Mouse (Mus musculus) c-Kit-positive CD71-positive TER-119-negative erythroid progenitor cells, embryonic 14.5 days (primary cell): ENCODE measurements at regions not wholly inside any gene's neighbourhood (a gene's known extent, or its start where the extent isn't known, plus 50 kb on each side); places are given as distances from the start of the nearest gene placed in this dataset.

ENCODE experiments used
- DNase-seq: peaks from one replicate; pipeline ENCODE4 v3.0.0-alpha.2; 2013; ENCODE audit warnings: low read depth

- DNase-seq: no peak
These were observed 192.2 kb downstream of the Lmo4 start for GRCm38 (mm10) chr3:144012820-144013219.

- DNase-seq: no peak
These were observed 192.8 kb downstream of the Lmo4 start for GRCm38 (mm10) chr3:144012173-144012572.

GRCm38 (mm10) chr3:144011456-144012025 lies 193.5 kb downstream of the Lmo4 start:
- DNase-seq: no peak

- no peak for DNase-seq
These were observed 194.5 kb downstream of the Lmo4 start for GRCm38 (mm10) chr3:144010558-144010957.

GRCm38 (mm10) chr3:144007111-144007619 lies 197.9 kb downstream of the Lmo4 start:
- no peak for DNase-seq

- no peak for DNase-seq
These were observed 207.1 kb downstream of the Lmo4 start for GRCm38 (mm10) chr3:143997909-143998308.

- no peak for DNase-seq
These were observed 210.0 kb downstream of the Lmo4 start for GRCm38 (mm10) chr3:143995045-143995444.

- no peak for DNase-seq
These were observed 216.0 kb downstream of the Lmo4 start for GRCm38 (mm10) chr3:143988991-143989390.

GRCm38 (mm10) chr3:143988037-143988436 lies 217.0 kb downstream of the Lmo4 start:
- no peak for DNase-seq

GRCm38 (mm10) chr3:143986798-143987197 lies 218.2 kb downstream of the Lmo4 start:
- DNase-seq: no peak

GRCm38 (mm10) chr3:143986200-143986506 lies 218.9 kb downstream of the Lmo4 start:
- no peak for DNase-seq

GRCm38 (mm10) chr3:143985349-143986199 lies 219.4 kb downstream of the Lmo4 start:
- no peak for DNase-seq

- DNase-seq: no peak
These were observed 226.3 kb downstream of the Lmo4 start for GRCm38 (mm10) chr3:143978703-143979102.

- DNase-seq: no peak
These were observed 227.1 kb downstream of the Lmo4 start for GRCm38 (mm10) chr3:143977886-143978447.

GRCm38 (mm10) chr3:143973582-143973981 lies 231.4 kb downstream of the Lmo4 start:
- no peak for DNase-seq

GRCm38 (mm10) chr3:143972351-143972750 lies 232.7 kb downstream of the Lmo4 start:
- no peak for DNase-seq

- no peak for DNase-seq
These were observed 234.2 kb downstream of the Lmo4 start for GRCm38 (mm10) chr3:143970771-143971170.

- DNase-seq: no peak
These were observed 249.5 kb downstream of the Lmo4 start for GRCm38 (mm10) chr3:143955508-143955907.

GRCm38 (mm10) chr3:143954822-143955221 lies 250.2 kb downstream of the Lmo4 start:
- no peak for DNase-seq

GRCm38 (mm10) chr3:143952289-143952688 lies 252.7 kb downstream of the Lmo4 start:
- DNase-seq: no peak

- no peak for DNase-seq
These were observed 255.4 kb downstream of the Lmo4 start for GRCm38 (mm10) chr3:143949656-143950055.

- DNase-seq: no peak
These were observed 255.9 kb downstream of the Lmo4 start for GRCm38 (mm10) chr3:143949026-143949637.

- DNase-seq: no peak
These were observed 257.1 kb downstream of the Lmo4 start for GRCm38 (mm10) chr3:143947938-143948267.
